Mouse (Mus musculus) G1E (cell line): ENCODE data around the gene Recql.

Experiments
- CTCF ChIP-seq: IDR thresholded peaks from 2 replicates; pipeline ENCODE4 v1.5.1; 2012; ENCODE audit warnings: low read depth, low read length, inconsistent platforms, mixed read lengths
- GATA1 ChIP-seq: IDR thresholded peaks from 2 replicates; pipeline ENCODE4 v1.6.1; 2012; ENCODE audit warnings: borderline replicate concordance, low read length, inconsistent platforms, mixed read lengths
- TAL1 ChIP-seq: conservative IDR thresholded peaks from 2 replicates; pipeline ENCODE4 v1.6.1; 2012; ENCODE audit warnings: low read depth, low read length, inconsistent platforms, mixed read lengths

DNA sequence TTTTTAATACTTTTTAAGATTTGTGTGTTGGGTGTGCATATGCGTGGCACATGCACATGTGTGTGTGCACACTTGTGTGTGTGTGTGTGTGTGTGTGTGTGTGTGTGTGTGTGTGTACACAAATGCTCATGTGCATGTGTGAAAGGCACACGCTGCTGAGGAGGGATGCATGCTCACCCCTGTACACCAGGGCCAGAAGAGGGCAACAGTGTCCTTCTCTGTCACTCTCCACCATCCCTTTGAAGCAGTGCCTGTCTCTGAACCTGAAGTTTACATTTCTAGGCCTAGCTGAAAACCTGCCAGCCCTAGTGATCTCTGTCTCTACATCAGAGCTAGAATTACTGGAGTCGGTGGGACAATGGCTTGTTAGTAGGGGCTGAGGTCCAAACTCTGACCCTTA lies 60.3 kb downstream of the Recql start:
- TF ChIP-seq GATA1 (no peak), TAL1 (no peak), CTCF (no peak)
